Mouse (Mus musculus) right cerebral cortex, postnatal 14 days (tissue): Measurements from ENCODE around the gene Kif3a.
A peak's percentile ranks its signal among the peaks of the same experiment; 100 is the strongest.

Experiments
- DNase-seq: peaks from one replicate; pipeline ENCODE4 v3.0.0; 2022

Kif3a gene

GRCm38 (mm10) chr11:53618619-53619198, 51.5 kb downstream of the Kif3a start, which contains the start of gene Il4:
Gene Il4 (minus strand): TSS chr11:53618669.
- DNase-seq: no peak

GRCm38 (mm10) chr11:53619428-53619827, 52.2 kb downstream of the Kif3a start:
- no peak for DNase-seq

- DNase-seq: no peak
Observed at GRCm38 (mm10) chr11:53620094-53620493, 52.9 kb downstream of the Kif3a start.

- DNase-seq: no peak
Observed at GRCm38 (mm10) chr11:53621582-53622439, 54.6 kb downstream of the Kif3a start.

GRCm38 (mm10) chr11:53622440-53622806, 55.2 kb downstream of the Kif3a start:
- no peak for DNase-seq

- DNase-seq: no peak
Observed at GRCm38 (mm10) chr11:53623573-53623972, 56.4 kb downstream of the Kif3a start.

GRCm38 (mm10) chr11:53624124-53624523, 56.9 kb downstream of the Kif3a start:
- no peak for DNase-seq

GRCm38 (mm10) chr11:53626802-53627373, 59.7 kb downstream of the Kif3a start:
- DNase-seq: no peak

- peak; percentile 83 for DNase-seq
Observed at GRCm38 (mm10) chr11:53627859-53628258, 60.7 kb downstream of the Kif3a start.

- peak; percentile 22 for DNase-seq
Observed at GRCm38 (mm10) chr11:53632122-53632733, 65.0 kb downstream of the Kif3a start.

GRCm38 (mm10) chr11:53633644-53634043, 66.5 kb downstream of the Kif3a start:
- DNase-seq: no peak

- no peak for DNase-seq
Observed at GRCm38 (mm10) chr11:53634556-53634955, 67.4 kb downstream of the Kif3a start, which contains the start of gene Il13. Gene Il13 (minus strand): TSS chr11:53634702.

- no peak for DNase-seq
Observed at GRCm38 (mm10) chr11:53635590-53636182, 68.5 kb downstream of the Kif3a start.

- peak; percentile 47 for DNase-seq
Observed at GRCm38 (mm10) chr11:53636183-53636646, 69.0 kb downstream of the Kif3a start.

- DNase-seq: no peak
Observed at GRCm38 (mm10) chr11:53637046-53637802, 70.0 kb downstream of the Kif3a start.

- DNase-seq: no peak
Observed at GRCm38 (mm10) chr11:53637803-53638260, 70.7 kb downstream of the Kif3a start.

- no peak for DNase-seq
Observed at GRCm38 (mm10) chr11:53642744-53643279, 75.6 kb downstream of the Kif3a start.

- DNase-seq: no peak
Observed at GRCm38 (mm10) chr11:53644017-53644416, 76.8 kb downstream of the Kif3a start.

- no peak for DNase-seq
Observed at GRCm38 (mm10) chr11:53651441-53651840, 84.3 kb downstream of the Kif3a start.
